Mouse (Mus musculus): Measurements from ENCODE around the gene Arhgef10l.

- TF ChIP-seq CTCF (IDR thresholded peaks at IDR 0.05; ENCODE audit: extremely low read depth, insufficient read length, insufficient replicate concordance, low read depth, low read length), result no peak
- TF ChIP-seq POLR2A (IDR thresholded peaks at IDR 0.05; ENCODE audit: low read depth, low read length), result no peak
Observed at GRCm38 (mm10) chr4:140693513-140693912, 27.7 kb upstream of the Arhgef10l start.
